Mouse (Mus musculus) C2C12 (cell line): ENCODE measurements around the gene Stard5. TPM values are rescaled to one million over a fixed set of nuclear protein-coding genes. Genes with fewer than 3 reads are reported as not detected.

Experiments used
- H3K27me3 ChIP-seq: one replicate; pipeline ENCODE4 v1.6.1; 2011; ENCODE audit not compliant: control insufficient read depth, insufficient read depth, insufficient read length
- H3K36me3 ChIP-seq: one replicate; pipeline ENCODE4 v1.6.1; 2011; ENCODE audit not compliant: control insufficient read depth, insufficient read depth
- H3K4me3 ChIP-seq: one replicate; pipeline ENCODE4 v1.5.1; 2011; ENCODE audit warnings: mild to moderate bottlenecking, control low read depth; ENCODE audit not compliant: poor library complexity, insufficient read depth, severe bottlenecking
- H3K79me2 ChIP-seq: one replicate; pipeline ENCODE4 v1.6.1; 2011; ENCODE audit not compliant: control insufficient read depth, insufficient read depth
- H3K79me3 ChIP-seq: one replicate; pipeline ENCODE4 v1.6.1; 2011; ENCODE audit warnings: low read depth, control low read depth
- H3ac ChIP-seq: one replicate; pipeline ENCODE3; 2011; ENCODE audit warnings: low read depth; ENCODE audit not compliant: control insufficient read depth, insufficient read length
- CEBPB ChIP-seq: IDR thresholded peaks from one replicate; pipeline ENCODE4 v1.6.1; 2011; ENCODE audit warnings: low read depth, mild to moderate bottlenecking, control low read depth, moderate library complexity
- CTCF ChIP-seq: IDR thresholded peaks from one replicate; pipeline ENCODE4 v1.5.1; 2011; ENCODE audit not compliant: control insufficient read depth, insufficient read depth, insufficient read length
- FOSL1 ChIP-seq: IDR thresholded peaks from one replicate; pipeline ENCODE4 v1.8.0; 2011; ENCODE audit warnings: mild to moderate bottlenecking, low read length; ENCODE audit not compliant: poor library complexity, insufficient read depth, severe bottlenecking
- MAX ChIP-seq: IDR thresholded peaks from one replicate; pipeline ENCODE4 v1.6.1; 2011; ENCODE audit warnings: mild to moderate bottlenecking, control low read depth
- MYOD1 ChIP-seq: IDR thresholded peaks from one replicate; pipeline ENCODE4 v1.6.1; 2011; ENCODE audit warnings: low read depth; ENCODE audit not compliant: control insufficient read depth, insufficient read length
- MYOG ChIP-seq: IDR thresholded peaks from one replicate; pipeline ENCODE4 v1.6.1; 2011; ENCODE audit not compliant: control insufficient read depth, insufficient read length; ENCODE audit errors: extremely low read depth
- USF1 ChIP-seq: IDR thresholded peaks from one replicate; pipeline ENCODE4 v1.6.1; 2011; ENCODE audit warnings: low read depth, mild to moderate bottlenecking, control low read depth, moderate library complexity
- polyA plus RNA-seq: library from polyadenylated mRNA; unstranded; fragments of >200 nt; fragmentation: generic; extraction: Trizol; gene quantifications from one replicate; pipeline ENCODE4 v1.2.1, GENCODE M21; 2012; ENCODE audit warnings: missing spikeins

Stard5 gene
- polyA plus RNA-seq, 1 experiment = 4.0 TPM

DNA sequence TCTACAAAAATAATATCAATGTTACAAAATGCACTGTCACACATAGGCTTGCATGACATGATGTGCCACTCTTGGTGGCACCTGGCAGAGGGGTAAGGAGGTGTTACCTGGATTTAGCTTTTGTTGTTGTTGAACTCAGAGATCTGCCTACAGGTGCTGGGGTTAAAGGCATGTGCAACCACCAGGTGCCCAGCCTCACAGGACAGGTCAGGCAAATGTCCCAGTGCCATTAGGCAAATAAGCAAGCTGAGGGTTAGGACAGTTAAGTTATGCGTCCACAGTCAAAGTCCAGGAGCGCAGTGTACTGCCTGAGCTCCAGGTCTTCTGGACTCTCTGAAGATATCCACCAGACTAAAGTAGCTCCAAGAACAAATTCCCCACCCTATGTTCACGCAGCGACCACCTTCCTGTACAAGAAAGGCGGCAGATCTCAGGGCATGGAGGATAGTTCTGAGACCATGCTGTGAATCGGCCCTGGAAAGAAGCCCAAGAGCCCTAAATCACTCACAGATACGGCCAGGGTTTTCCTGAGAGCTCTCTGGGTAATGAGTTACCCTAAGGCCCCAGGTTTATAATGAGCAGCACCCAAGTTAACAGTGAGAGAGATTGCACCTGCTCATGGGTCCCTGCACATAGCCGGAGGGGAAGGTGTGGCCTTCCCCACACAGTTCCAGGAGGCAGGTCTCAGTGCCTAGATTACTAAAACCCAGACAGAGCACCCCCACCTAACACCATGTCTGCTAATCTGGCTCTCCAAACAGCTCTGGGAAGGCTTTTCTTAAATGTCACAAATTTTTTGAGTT is 6.2 kb downstream of the Stard5 start:
- Histone ChIP-seq H3ac (no peak overlapping the region), H3K79me2 (no peaks in the 10 kb centered on the region), H3K36me3 (no peaks in the 10 kb centered on the region), H3K4me3 (no peak overlapping the region), H3K79me3 (no peaks in the 10 kb centered on the region), H3K27me3 (no peaks in the 10 kb centered on the region)
- TF ChIP-seq MAX = no peak
- no peak for TF ChIP-seq FOSL1
- no peak for TF ChIP-seq USF1
- TF ChIP-seq CEBPB = no peak
- no peak for TF ChIP-seq MYOG
- no peak for TF ChIP-seq MYOD1
- TF ChIP-seq CTCF = no peak

DNA sequence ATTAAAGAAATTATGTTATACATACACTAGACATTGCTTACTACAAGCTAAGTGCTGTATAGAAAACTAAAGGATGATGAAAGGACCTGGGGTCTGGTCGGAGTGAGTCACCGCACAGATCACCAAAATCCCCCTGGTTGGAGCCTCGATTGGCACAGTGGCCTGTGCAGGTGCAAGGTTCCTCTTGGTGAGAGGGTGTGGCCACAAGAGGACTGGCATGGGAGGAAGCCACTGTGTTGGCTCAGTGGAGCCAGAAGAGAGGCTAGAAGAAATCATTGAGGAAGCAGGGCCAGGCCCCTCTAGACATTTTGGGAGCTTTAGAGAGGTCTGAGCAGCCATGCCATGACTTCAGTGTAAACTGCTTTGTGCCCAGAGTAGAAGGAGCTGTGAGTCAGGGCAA is 7.3 kb downstream of the Stard5 start:
- no peaks in the 10 kb centered on the region for H3K79me2 ChIP-seq
- TF ChIP-seq USF1 = no peak
- no peak for TF ChIP-seq FOSL1
- TF ChIP-seq MYOD1 = no peak
- TF ChIP-seq MYOG = no peak
- no peak for TF ChIP-seq CTCF
- no peak for TF ChIP-seq MAX
- no peak for TF ChIP-seq CEBPB
- no peak overlapping the region for H3K4me3 ChIP-seq
- H3K79me3 ChIP-seq = no peaks in the 10 kb centered on the region
- H3K27me3 ChIP-seq = no peaks in the 10 kb centered on the region
- H3K36me3 ChIP-seq = no peaks in the 10 kb centered on the region
- H3ac ChIP-seq = no peak overlapping the region

DNA sequence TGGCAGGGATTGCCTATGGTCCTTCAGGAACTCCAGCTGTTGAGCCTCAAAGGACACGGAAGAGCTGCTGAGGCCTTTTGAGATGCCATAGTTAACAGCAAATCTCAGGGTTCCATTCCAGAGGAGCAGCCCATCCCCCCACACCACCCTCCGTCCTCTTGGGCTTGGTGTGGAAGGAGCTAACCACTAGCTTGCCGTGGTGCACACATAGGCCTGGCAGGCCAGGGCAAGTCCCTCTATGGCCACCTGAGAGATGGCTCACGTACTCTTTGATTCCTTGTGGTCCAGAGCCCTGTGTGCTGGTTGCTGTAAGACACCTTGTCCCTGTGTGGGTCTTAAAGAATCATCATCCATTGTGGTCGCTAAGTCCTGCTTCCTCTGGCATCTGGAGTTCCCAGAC is 8.8 kb downstream of the Stard5 start:
- Histone ChIP-seq H3K79me3 (no peaks in the 10 kb centered on the region), H3K79me2 (no peaks in the 10 kb centered on the region), H3K4me3 (no peak overlapping the region), H3ac (no peak overlapping the region), H3K27me3 (no peaks in the 10 kb centered on the region), H3K36me3 (no peaks in the 10 kb centered on the region)
- no peak for TF ChIP-seq FOSL1
- no peak for TF ChIP-seq MYOG
- no peak for TF ChIP-seq CEBPB
- TF ChIP-seq CTCF = no peak

DNA sequence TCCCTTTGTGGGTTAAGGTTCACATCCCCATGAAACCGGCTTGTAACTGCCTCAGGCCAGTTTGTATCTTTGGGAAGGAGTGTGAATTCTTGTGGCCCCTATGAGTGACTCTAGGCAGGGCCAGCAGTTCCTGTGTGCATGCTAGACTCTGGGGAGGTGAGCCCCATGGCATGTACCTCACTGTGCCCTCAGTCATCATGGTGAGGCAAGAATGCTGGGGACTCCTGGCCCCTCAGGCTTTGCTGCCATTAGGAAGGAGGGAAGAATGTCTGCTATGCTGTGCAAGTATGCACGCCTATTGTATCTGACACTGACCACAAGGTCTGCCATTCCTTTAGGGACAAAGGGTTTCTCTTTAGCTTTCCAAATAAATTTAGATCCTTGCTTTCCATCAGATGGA is 9.4 kb downstream of the Stard5 start:
- no peak for TF ChIP-seq MYOD1
- TF ChIP-seq MYOG = no peak
- TF ChIP-seq CTCF = no peak
- no peak for TF ChIP-seq USF1
- no peak for TF ChIP-seq CEBPB
- no peak for TF ChIP-seq FOSL1
- no peak for TF ChIP-seq MAX
- H3ac ChIP-seq = no peak overlapping the region
- no peaks in the 10 kb centered on the region for H3K27me3 ChIP-seq
- H3K79me3 ChIP-seq = no peaks in the 10 kb centered on the region
- no peaks in the 10 kb centered on the region for H3K36me3 ChIP-seq
- no peak overlapping the region for H3K4me3 ChIP-seq
- H3K79me2 ChIP-seq = no peaks in the 10 kb centered on the region

- TF ChIP-seq MYOG = no peak
- no peak for TF ChIP-seq CTCF
- no peak for TF ChIP-seq MYOD1
- TF ChIP-seq USF1 = no peak
- TF ChIP-seq CEBPB = no peak
- no peak for TF ChIP-seq FOSL1
- no peak overlapping the region for H3ac ChIP-seq
- H3K27me3 ChIP-seq = no peaks in the 10 kb centered on the region
- H3K4me3 ChIP-seq = no peak overlapping the region
- no peaks in the 10 kb centered on the region for H3K79me2 ChIP-seq
- H3K36me3 ChIP-seq = no peaks in the 10 kb centered on the region
- H3K79me3 ChIP-seq = no peaks in the 10 kb centered on the region
These were observed 11.8 kb downstream of the Stard5 start for GRCm38 (mm10) chr7:83643581-83643980.

DNA sequence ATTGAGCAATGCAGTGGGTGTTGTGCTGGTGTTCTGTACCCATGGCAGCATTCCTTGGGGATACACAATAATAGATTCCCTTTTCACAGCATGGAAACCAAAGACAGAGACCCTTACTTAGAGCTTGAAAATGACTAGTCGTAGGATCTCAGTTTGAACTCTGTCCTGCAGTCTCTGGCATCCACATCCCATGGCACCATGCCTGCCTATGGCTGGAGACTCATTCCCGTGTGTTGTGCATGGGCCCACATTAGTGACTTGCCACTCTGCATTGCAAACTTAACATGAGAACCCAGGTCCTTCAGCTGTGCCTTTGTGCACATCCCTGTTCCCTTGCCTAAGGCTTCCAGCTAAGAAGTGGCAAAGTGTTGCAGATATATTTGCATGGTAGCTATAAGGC is 13.0 kb downstream of the Stard5 start:
- H3K4me3 ChIP-seq = no peak overlapping the region

More for the DNA sequence above, 13.0 kb downstream of the Stard5 start:
- Histone ChIP-seq H3K79me2 (no peaks in the 10 kb centered on the region), H3K27me3 (no peaks in the 10 kb centered on the region), H3ac (no peak overlapping the region), H3K79me3 (no peaks in the 10 kb centered on the region), H3K36me3 (no peaks in the 10 kb centered on the region)
- TF ChIP-seq FOSL1 = no peak
- TF ChIP-seq MAX = no peak
- TF ChIP-seq MYOD1 = no peak
- no peak for TF ChIP-seq USF1
- TF ChIP-seq CTCF = no peak
- no peak for TF ChIP-seq CEBPB
- no peak for TF ChIP-seq MYOG
